Mouse (Mus musculus) lung, adult 2 months (tissue): Measurements from ENCODE around the gene Raet1d.
"Not testable (repeated sequence)": the region's sequence is repeated elsewhere in the genome, so short reads cannot be mapped to it uniquely, and the experiment has no call there.

ENCODE experiments used
- CTCF ChIP-seq: fragments of 200-500 bp; IDR thresholded peaks from 2 replicates; pipeline ENCODE4 v1.5.1; 2011; ENCODE audit warnings: mild to moderate bottlenecking, low read length, control low read depth; ENCODE audit not compliant: insufficient read depth
- POLR2A ChIP-seq: fragments of 200-500 bp; IDR thresholded peaks from 2 replicates; pipeline ENCODE4 v1.6.1; 2011; ENCODE audit warnings: low read depth, mild to moderate bottlenecking, control low read depth, low read length, borderline replicate concordance; ENCODE audit errors: extremely low read depth

DNA sequence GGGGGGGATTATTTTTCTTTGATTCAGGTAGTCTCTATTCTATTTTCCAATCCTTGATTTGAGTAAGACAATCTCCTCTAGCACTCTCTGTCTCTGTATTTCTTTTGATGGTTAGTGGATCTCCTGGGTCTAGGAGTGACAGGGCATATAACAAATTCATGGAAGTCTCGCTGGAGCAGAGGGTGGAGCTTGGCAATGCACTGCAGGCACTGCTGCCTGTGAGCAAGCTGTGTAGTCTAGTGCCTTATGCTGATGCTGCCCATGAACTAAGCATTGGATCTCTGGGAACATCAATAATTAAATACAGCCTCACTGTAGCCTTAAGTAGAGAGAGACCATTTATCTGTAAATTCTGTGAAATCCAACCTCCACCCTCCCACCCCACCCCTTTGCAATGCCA is 36.3 kb downstream of the Raet1d start:
- not testable (repeated sequence) for TF ChIP-seq CTCF, POLR2A
